Mouse (Mus musculus): ENCODE data around the gene Golim4.

GRCm38 (mm10) chr3:75889323-75889722, 67.4 kb downstream of the Golim4 start:
- TF ChIP-seq CTCF (IDR thresholded peaks at IDR 0.05; ENCODE audit: extremely low read depth, insufficient read depth, insufficient read length, insufficient replicate concordance) (no peak), POLR2A (IDR thresholded peaks at IDR 0.05; ENCODE audit: low read depth, low read length) (no peak)
